Mouse (Mus musculus): ENCODE data around the gene Lingo1. TPM values are rescaled to one million over a fixed set of nuclear protein-coding genes. Genes with fewer than 3 reads are reported as not detected.

Lingo1 gene
- polyA plus RNA-seq, 1 experiment, result 1.0 TPM

DNA sequence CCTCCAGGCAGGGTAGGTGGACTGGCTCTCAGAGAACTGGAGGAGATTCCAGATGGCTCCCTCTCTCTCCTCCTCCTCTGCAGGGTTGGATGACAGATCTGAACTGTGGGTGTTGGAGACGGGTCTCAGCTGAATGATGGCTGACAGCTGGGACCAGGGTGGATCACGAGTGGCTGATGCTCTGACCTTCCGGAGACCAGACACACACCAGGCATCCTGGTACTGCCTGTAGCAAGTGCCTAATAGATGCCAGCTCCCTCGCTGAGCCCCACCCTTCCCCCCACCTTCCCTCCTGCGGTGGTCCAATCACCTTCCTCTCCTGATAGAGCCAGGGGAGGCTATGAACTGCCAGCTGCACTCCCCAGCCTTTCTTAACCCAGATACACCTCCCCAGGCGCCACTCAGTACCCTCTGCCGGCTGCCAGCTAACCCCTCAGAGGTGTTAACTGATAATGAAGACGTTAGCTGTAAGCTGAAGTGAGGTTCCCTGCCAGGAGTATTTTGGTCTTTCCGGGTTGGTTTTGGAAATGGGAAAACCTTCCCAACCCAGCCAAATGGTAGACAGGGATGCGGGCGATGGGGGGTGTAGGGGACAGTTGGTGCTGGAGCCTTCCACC is 126.6 kb downstream of the Lingo1 start:
- H3K27me3 ChIP-seq (ENCODE audit: control insufficient read depth, insufficient read depth, low read length, poor library complexity, severe bottlenecking), result no peaks in the 10 kb centered on the region
- H3K9ac ChIP-seq (ENCODE audit: low read depth, poor library complexity, severe bottlenecking), result no peak overlapping the region
- no peaks in the 10 kb centered on the region for H3K9me3 ChIP-seq (replicated peaks; ENCODE audit: control insufficient read depth, insufficient read depth, low read length, poor library complexity, severe bottlenecking)
- H3K36me3 ChIP-seq (ENCODE audit: control insufficient read depth, insufficient read depth, low read length, poor library complexity, severe bottlenecking), result no peaks in the 10 kb centered on the region
- H3K4me3 ChIP-seq (ENCODE audit: low read depth, low read length), result no peak overlapping the region
- no peak for TF ChIP-seq POLR2A (IDR thresholded peaks at IDR 0.05; ENCODE audit: insufficient read depth, low read length)
- no peak for TF ChIP-seq CTCF (IDR thresholded peaks at IDR 0.05; ENCODE audit: low read depth, low read length)
- TF ChIP-seq EP300 (IDR thresholded peaks at IDR 0.05; ENCODE audit: insufficient read depth, low read depth, low read length), result no peak
- no peaks in the 10 kb centered on the region for H3K4me1 ChIP-seq (ENCODE audit: control insufficient read depth, insufficient read depth, low read length)
- no peak overlapping the region for H3K27ac ChIP-seq (ENCODE audit: insufficient read depth, low read length)

DNA sequence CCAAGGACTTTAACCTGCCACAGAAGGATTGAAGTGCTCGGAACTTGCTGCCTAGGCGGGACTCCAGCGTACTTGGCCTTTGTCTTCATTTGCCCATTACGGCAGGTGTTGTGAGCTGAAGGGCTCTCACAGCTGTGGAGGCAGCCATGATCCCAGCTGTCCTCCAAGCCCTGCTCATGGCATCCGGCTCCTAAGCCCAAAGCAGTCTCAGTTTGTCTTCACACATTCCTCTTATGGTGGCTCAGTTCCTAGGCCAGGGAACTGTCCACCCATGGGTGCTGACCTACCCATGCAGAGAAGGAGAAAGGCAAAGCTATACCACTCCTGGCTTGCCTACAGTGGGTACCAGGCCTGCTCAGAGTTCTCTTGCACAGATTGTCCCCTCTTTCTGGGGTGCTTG is 132.1 kb downstream of the Lingo1 start:
- no peak overlapping the region for H3K9ac ChIP-seq (ENCODE audit: low read depth, poor library complexity, severe bottlenecking)
- H3K27me3 ChIP-seq (ENCODE audit: control insufficient read depth, insufficient read depth, low read length, poor library complexity, severe bottlenecking), result no peaks in the 10 kb centered on the region
- no peaks in the 10 kb centered on the region for H3K36me3 ChIP-seq (ENCODE audit: control insufficient read depth, insufficient read depth, low read length, poor library complexity, severe bottlenecking)
- TF ChIP-seq POLR2A (IDR thresholded peaks at IDR 0.05; ENCODE audit: insufficient read depth, low read length), result no peak
- TF ChIP-seq CTCF (IDR thresholded peaks at IDR 0.05; ENCODE audit: low read depth, low read length), result no peak
- TF ChIP-seq EP300 (IDR thresholded peaks at IDR 0.05; ENCODE audit: insufficient read depth, low read depth, low read length), result no peak
- no peak overlapping the region for H3K27ac ChIP-seq (ENCODE audit: insufficient read depth, low read length)
- H3K9me3 ChIP-seq (replicated peaks; ENCODE audit: control insufficient read depth, insufficient read depth, low read length, poor library complexity, severe bottlenecking), result no peaks in the 10 kb centered on the region
- H3K4me3 ChIP-seq (ENCODE audit: low read depth, low read length), result no peak overlapping the region
- no peaks in the 10 kb centered on the region for H3K4me1 ChIP-seq (ENCODE audit: control insufficient read depth, insufficient read depth, low read length)

DNA sequence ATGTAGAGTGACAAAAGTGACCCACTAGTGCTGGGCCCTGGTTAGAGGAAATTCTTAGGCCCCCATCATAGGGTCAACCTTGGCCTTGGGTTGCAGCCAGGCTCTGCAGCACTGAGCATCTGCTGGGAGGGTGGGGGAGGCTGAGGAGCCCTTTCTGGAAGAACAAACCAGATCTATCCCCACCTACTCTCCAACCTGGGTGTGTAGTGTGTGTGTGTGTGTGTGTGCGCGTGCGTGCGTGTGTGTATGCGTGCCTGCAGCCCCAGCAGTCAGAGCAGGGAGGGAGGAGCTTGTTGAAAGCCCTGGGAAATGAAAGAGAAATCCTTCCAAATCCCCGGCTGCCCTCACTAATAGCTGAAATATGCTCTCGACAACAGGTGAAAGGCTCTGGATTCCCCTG is 133.3 kb downstream of the Lingo1 start:
- H3K4me3 ChIP-seq (ENCODE audit: low read depth, low read length), result no peak overlapping the region
- no peaks in the 10 kb centered on the region for H3K36me3 ChIP-seq (ENCODE audit: control insufficient read depth, insufficient read depth, low read length, poor library complexity, severe bottlenecking)
- TF ChIP-seq POLR2A (IDR thresholded peaks at IDR 0.05; ENCODE audit: insufficient read depth, low read length), result no peak
- TF ChIP-seq EP300 (IDR thresholded peaks at IDR 0.05; ENCODE audit: insufficient read depth, low read depth, low read length), result no peak
- TF ChIP-seq CTCF (IDR thresholded peaks at IDR 0.05; ENCODE audit: low read depth, low read length), result no peak
- H3K4me1 ChIP-seq (ENCODE audit: control insufficient read depth, insufficient read depth, low read length), result no peaks in the 10 kb centered on the region
- H3K27me3 ChIP-seq (ENCODE audit: control insufficient read depth, insufficient read depth, low read length, poor library complexity, severe bottlenecking), result no peaks in the 10 kb centered on the region
- no peaks in the 10 kb centered on the region for H3K9me3 ChIP-seq (replicated peaks; ENCODE audit: control insufficient read depth, insufficient read depth, low read length, poor library complexity, severe bottlenecking)
- H3K9ac ChIP-seq (ENCODE audit: low read depth, poor library complexity, severe bottlenecking), result no peak overlapping the region
- H3K27ac ChIP-seq (ENCODE audit: insufficient read depth, low read length), result no peak overlapping the region

GRCm38 (mm10) chr9:56662405-56662804 is 133.9 kb downstream of the Lingo1 start:
- Histone ChIP-seq H3K9ac (ENCODE audit: low read depth, poor library complexity, severe bottlenecking) (no peak overlapping the region), H3K36me3 (ENCODE audit: control insufficient read depth, insufficient read depth, low read length, poor library complexity, severe bottlenecking) (no peaks in the 10 kb centered on the region), H3K9me3 (replicated peaks; ENCODE audit: control insufficient read depth, insufficient read depth, low read length, poor library complexity, severe bottlenecking) (no peaks in the 10 kb centered on the region), H3K27me3 (ENCODE audit: control insufficient read depth, insufficient read depth, low read length, poor library complexity, severe bottlenecking) (no peaks in the 10 kb centered on the region), H3K27ac (ENCODE audit: insufficient read depth, low read length) (no peak overlapping the region), H3K4me3 (ENCODE audit: low read depth, low read length) (no peak overlapping the region), H3K4me1 (ENCODE audit: control insufficient read depth, insufficient read depth, low read length) (no peaks in the 10 kb centered on the region)
- no peak for TF ChIP-seq EP300 (IDR thresholded peaks at IDR 0.05; ENCODE audit: insufficient read depth, low read depth, low read length)
- TF ChIP-seq CTCF (IDR thresholded peaks at IDR 0.05; ENCODE audit: low read depth, low read length), result no peak
- TF ChIP-seq POLR2A (IDR thresholded peaks at IDR 0.05; ENCODE audit: insufficient read depth, low read length), result no peak

- Histone ChIP-seq H3K27me3 (ENCODE audit: control insufficient read depth, insufficient read depth, low read length, poor library complexity, severe bottlenecking) (no peaks in the 10 kb centered on the region), H3K4me3 (ENCODE audit: low read depth, low read length) (no peak overlapping the region), H3K4me1 (ENCODE audit: control insufficient read depth, insufficient read depth, low read length) (no peaks in the 10 kb centered on the region), H3K36me3 (ENCODE audit: control insufficient read depth, insufficient read depth, low read length, poor library complexity, severe bottlenecking) (no peaks in the 10 kb centered on the region), H3K27ac (ENCODE audit: insufficient read depth, low read length) (no peak overlapping the region), H3K9ac (ENCODE audit: low read depth, poor library complexity, severe bottlenecking) (no peak overlapping the region), H3K9me3 (replicated peaks; ENCODE audit: control insufficient read depth, insufficient read depth, low read length, poor library complexity, severe bottlenecking) (no peaks in the 10 kb centered on the region)
- TF ChIP-seq CTCF (IDR thresholded peaks at IDR 0.05; ENCODE audit: low read depth, low read length) (no peak), POLR2A (IDR thresholded peaks at IDR 0.05; ENCODE audit: insufficient read depth, low read length) (no peak), EP300 (IDR thresholded peaks at IDR 0.05; ENCODE audit: insufficient read depth, low read depth, low read length) (no peak)
These were observed 134.9 kb downstream of the Lingo1 start for GRCm38 (mm10) chr9:56661217-56661840.

DNA sequence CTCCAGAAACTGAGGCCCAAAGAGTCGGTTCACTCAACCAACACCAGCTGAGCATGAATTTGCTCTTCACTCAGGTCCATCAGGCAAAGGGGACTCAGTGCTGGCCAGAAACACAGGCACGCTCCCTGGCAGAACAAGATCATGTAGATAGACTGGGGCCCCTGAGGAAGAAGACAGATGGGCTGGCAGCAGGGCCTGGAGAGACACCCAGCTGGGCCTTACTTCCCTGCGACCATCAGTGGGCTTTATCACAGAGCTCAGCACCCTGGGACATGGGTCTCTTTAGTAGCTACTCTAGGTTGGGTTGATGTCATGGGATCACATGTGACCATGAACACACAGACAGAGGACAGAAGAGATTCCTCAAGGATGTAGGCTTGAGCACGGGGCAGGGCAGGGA is 137.7 kb downstream of the Lingo1 start:
- Histone ChIP-seq H3K4me1 (ENCODE audit: control insufficient read depth, insufficient read depth, low read length) (no peaks in the 10 kb centered on the region), H3K9ac (ENCODE audit: low read depth, poor library complexity, severe bottlenecking) (no peak overlapping the region), H3K4me3 (ENCODE audit: low read depth, low read length) (no peak overlapping the region), H3K9me3 (replicated peaks; ENCODE audit: control insufficient read depth, insufficient read depth, low read length, poor library complexity, severe bottlenecking) (no peaks in the 10 kb centered on the region), H3K36me3 (ENCODE audit: control insufficient read depth, insufficient read depth, low read length, poor library complexity, severe bottlenecking) (no peaks in the 10 kb centered on the region), H3K27ac (ENCODE audit: insufficient read depth, low read length) (no peak overlapping the region), H3K27me3 (ENCODE audit: control insufficient read depth, insufficient read depth, low read length, poor library complexity, severe bottlenecking) (no peaks in the 10 kb centered on the region)
- TF ChIP-seq CTCF (IDR thresholded peaks at IDR 0.05; ENCODE audit: low read depth, low read length) (no peak), EP300 (IDR thresholded peaks at IDR 0.05; ENCODE audit: insufficient read depth, low read depth, low read length) (no peak), POLR2A (IDR thresholded peaks at IDR 0.05; ENCODE audit: insufficient read depth, low read length) (no peak)
